Mouse (Mus musculus) lung, adult 2 months (tissue): Measurements from ENCODE around the gene Maats1.

Source experiments
- CTCF ChIP-seq: fragments of 200-500 bp; IDR thresholded peaks from 2 replicates; pipeline ENCODE4 v1.5.1; 2011; ENCODE audit warnings: mild to moderate bottlenecking, low read length, control low read depth; ENCODE audit not compliant: insufficient read depth
- POLR2A ChIP-seq: fragments of 200-500 bp; IDR thresholded peaks from 2 replicates; pipeline ENCODE4 v1.6.1; 2011; ENCODE audit warnings: low read depth, mild to moderate bottlenecking, control low read depth, low read length, borderline replicate concordance; ENCODE audit errors: extremely low read depth

GRCm38 (mm10) chr16:38359241-38359640 lies 17.3 kb upstream of the Maats1 start:
- no peak for TF ChIP-seq CTCF
- TF ChIP-seq POLR2A = no peak
